Mouse (Mus musculus) erythroblast, embryonic 14.5 days (primary cell): Measurements from ENCODE around the gene Zfp513.

Source experiments
- GATA1 ChIP-seq: IDR thresholded peaks from 2 replicates; pipeline ENCODE4 v1.6.1; 2012; ENCODE audit warnings: low read length, inconsistent platforms, mixed read lengths
- TAL1 ChIP-seq: IDR thresholded peaks from 3 replicates; pipeline ENCODE4 v1.6.1; 2012; ENCODE audit warnings: low read length, inconsistent platforms, mixed read lengths

DNA sequence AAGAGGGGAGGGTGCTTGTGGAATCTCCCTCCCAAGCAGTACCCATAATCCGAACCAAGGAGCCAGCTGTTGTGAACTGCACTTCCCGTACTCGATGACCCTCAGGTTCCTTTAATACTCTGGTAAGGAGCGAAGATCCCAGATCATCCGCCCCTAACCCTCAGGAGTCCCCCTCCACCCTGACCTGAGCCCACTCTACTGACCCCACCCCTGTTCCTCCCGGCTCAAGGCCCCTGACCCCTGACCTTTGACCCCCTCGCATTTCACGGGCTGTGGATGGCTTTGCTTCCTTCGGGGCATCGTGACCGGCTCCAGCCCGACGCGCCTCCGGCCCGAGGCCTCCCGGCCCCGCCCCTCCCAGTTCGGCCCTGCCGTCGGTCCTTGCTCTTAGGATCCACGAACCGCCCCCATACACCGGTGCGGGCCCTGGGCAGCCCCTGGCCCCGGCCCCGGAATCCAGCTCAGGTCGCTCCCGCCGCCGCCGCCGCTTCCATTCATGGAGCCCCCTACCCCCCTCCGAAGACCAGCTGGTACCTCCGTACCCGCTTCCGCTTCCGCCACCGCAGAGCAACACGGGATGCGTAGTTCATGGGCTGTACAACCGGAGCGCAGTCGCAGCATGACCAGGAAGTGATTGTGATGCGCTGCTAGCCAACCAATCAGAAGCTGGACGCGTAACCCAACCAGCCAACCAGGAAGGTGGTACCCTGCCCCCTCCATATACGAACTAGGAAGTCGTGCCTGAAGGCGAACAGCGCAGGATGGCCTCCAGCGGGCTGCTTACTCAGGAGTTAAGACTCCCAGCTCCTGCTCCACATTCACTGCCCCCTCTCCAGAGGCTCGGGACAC is at the start of gene Zfp513:
- TF ChIP-seq GATA1 (no peak), TAL1 (no peak)
